Comparison of ENCODE assay signal across 10 mouse cellular contexts in the genomic region with DNA sequence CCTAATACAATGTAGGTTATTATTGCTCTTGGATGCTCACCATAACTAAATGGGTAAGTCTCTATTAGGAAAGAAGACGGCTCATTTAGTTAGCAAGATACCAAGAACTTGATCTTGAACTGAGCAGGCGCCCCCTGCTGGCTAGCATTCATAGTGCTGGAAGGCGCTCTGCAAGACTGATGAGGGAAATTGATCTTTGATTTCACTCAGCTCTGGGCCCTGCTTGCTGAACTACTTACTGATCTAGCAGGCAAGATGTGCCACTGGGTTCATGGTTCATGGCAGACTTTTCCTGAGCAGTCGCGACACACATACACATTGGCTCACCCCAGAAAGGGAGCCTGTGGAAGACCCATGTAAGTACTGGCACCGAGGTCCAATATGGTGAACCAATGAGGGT. TPM values are rescaled to one million over a fixed set of nuclear protein-coding genes. Genes with fewer than 3 reads are reported as not detected.
DNase-seq lines count a peak whose midpoint lies in the region; ATAC-seq lines count a peak whose summit lies in the region.
"Had no signal": no experiment of that assay in that cellular context is flagged by ENCODE, and none has a peak within 500 bp of the region (broad histone marks: within the 10 kb centered on the region; RNA-seq: fewer than 3 reads in every experiment).

No protein-coding gene starts in this region.

- peak; percentile 88 for DNase-seq in hindbrain, embryonic 11.5 days (ENCODE audit: low spot score)
- peak; percentile 90 for DNase-seq in adrenal gland, postnatal 10 days
- peak; percentile 86 for DNase-seq in embryonic facial prominence, embryonic 10.5 days (ENCODE audit: low spot score)
- peak; percentile 85 for DNase-seq in heart, postnatal 4 days
- DNase-seq in left cerebral cortex, postnatal 4 days, result peak; percentile 85
- DNase-seq in ovary, postnatal 36 days (ENCODE audit: low spot score), result peak; percentile 76
- peak; percentile 43 to 82 for DNase-seq in thymus, postnatal 10 days (ENCODE audit: low spot score in 2 of 2)

- H3K27me3 ChIP-seq in hindbrain, embryonic 11.5 days (ENCODE audit: control insufficient read depth, insufficient read depth, low read length), result no peaks in the 10 kb centered on the region
- no peaks in the 10 kb centered on the region for H3K27me3 ChIP-seq in hindbrain, embryonic 12.5 days
- H3K27me3 ChIP-seq in embryonic facial prominence, embryonic 10.5 days (replicated peaks; ENCODE audit: low read depth, poor library complexity, severe bottlenecking), result no peaks in the 10 kb centered on the region

- intact Hi-C loops in left cerebral cortex, postnatal 4 days (cut with DNase I), result loop anchor here (2.0 to 10.0 kb wide), 2 partner anchors 46 to 740 kb away; no protein-coding TSS in a partner anchor

- ATAC-seq in hindbrain, embryonic 11.5 days (ENCODE audit: low FRiP score), result no peak
- no peak for ATAC-seq in hindbrain, embryonic 12.5 days (ENCODE audit: low FRiP score)

- 38% methylated on average over 6 of the region's 6 CpGs for WGBS in hindbrain, embryonic 11.5 days
- 32% methylated on average over 6 of the region's 6 CpGs for WGBS in hindbrain, embryonic 12.5 days
- WGBS in embryonic facial prominence, embryonic 10.5 days, result 34% methylated on average over 6 of the region's 6 CpGs

- no peak overlapping the region for H3K4me2 ChIP-seq in hindbrain, embryonic 11.5 days (replicated peaks; ENCODE audit: low read depth, low read length)
- no peak overlapping the region for H3K4me2 ChIP-seq in hindbrain, embryonic 12.5 days (replicated peaks)

- H3K9me3 ChIP-seq in hindbrain, embryonic 11.5 days (ENCODE audit: control insufficient read depth, low read length), result no peaks in the 10 kb centered on the region
- no peaks in the 10 kb centered on the region for H3K9me3 ChIP-seq in hindbrain, embryonic 12.5 days (replicated peaks)
- no peaks in the 10 kb centered on the region for H3K9me3 ChIP-seq in embryonic facial prominence, embryonic 10.5 days

- no peaks in the 10 kb centered on the region for H3K36me3 ChIP-seq in hindbrain, embryonic 11.5 days (ENCODE audit: control insufficient read depth, insufficient read depth, low read length)
- H3K36me3 ChIP-seq in hindbrain, embryonic 12.5 days, result no peaks in the 10 kb centered on the region
- no peaks in the 10 kb centered on the region for H3K36me3 ChIP-seq in embryonic facial prominence, embryonic 10.5 days (replicated peaks)

- H3K9ac ChIP-seq in hindbrain, embryonic 11.5 days (ENCODE audit: low read depth, low read length), result no peak overlapping the region
- H3K9ac ChIP-seq in hindbrain, embryonic 12.5 days, result no peak overlapping the region

- H3K4me3 ChIP-seq in hindbrain, embryonic 11.5 days (ENCODE audit: low read depth, low read length), result no peak overlapping the region
- no peak overlapping the region for H3K4me3 ChIP-seq in hindbrain, embryonic 12.5 days
- H3K4me3 ChIP-seq in embryonic facial prominence, embryonic 10.5 days, result no peak overlapping the region
- H3K4me3 ChIP-seq: myocyte had no signal

- H3K27ac ChIP-seq in hindbrain, embryonic 11.5 days (ENCODE audit: low read depth, low read length), result no peak overlapping the region
- no peak overlapping the region for H3K27ac ChIP-seq in hindbrain, embryonic 12.5 days
- H3K27ac ChIP-seq in embryonic facial prominence, embryonic 10.5 days (replicated peaks), result no peak overlapping the region

- no peaks in the 10 kb centered on the region for H3K4me1 ChIP-seq in hindbrain, embryonic 11.5 days (replicated peaks; ENCODE audit: control insufficient read depth, insufficient read depth, low read length)
- H3K4me1 ChIP-seq in hindbrain, embryonic 12.5 days, result peaks cover 5% of the 10 kb centered on the region
- peaks cover 6% of the 10 kb centered on the region for H3K4me1 ChIP-seq in embryonic facial prominence, embryonic 10.5 days

RNA-seq across cellular contexts. Expression of a gene that starts 4.2 kb away (rescaled TPM):
- 84.4 and 91.4 TPM in 2 replicates for polyA plus RNA-seq in hindbrain, embryonic 11.5 days (2014; fragmentation: Nextera tagmentation; extraction: Ambion mirVana)
- 68.7 and 70.4 TPM in 2 replicates for polyA plus RNA-seq in hindbrain, embryonic 12.5 days (2016; fragmentation: Nextera tagmentation; extraction: Ambion mirVana)
- total RNA-seq in adrenal gland, postnatal 10 days (2021), result 100 to 1,000 TPM; 111 to 119 TPM
- polyA plus RNA-seq in embryonic facial prominence, embryonic 10.5 days (2016; fragmentation: Nextera tagmentation; extraction: Ambion mirVana), result 80.4 and 85.2 TPM in 2 replicates
- total RNA-seq in heart, postnatal 4 days (2021), result 10 to 100 TPM; 53.4 to 54.6 TPM
- total RNA-seq in left cerebral cortex, postnatal 4 days (2021), result 10 to 100 TPM; 35.2 to 38.2 TPM

RNA-seq across cellular contexts. Expression of a gene that starts 21.7 kb away (rescaled TPM):
- polyA plus RNA-seq in hindbrain, embryonic 11.5 days (2014; fragmentation: Nextera tagmentation; extraction: Ambion mirVana), result 0.20 and 0.28 TPM in 2 replicates
- polyA plus RNA-seq in hindbrain, embryonic 12.5 days (2016; fragmentation: Nextera tagmentation; extraction: Ambion mirVana), result 0.14 and 0.33 TPM in 2 replicates
- under 1 TPM in 1 of 2 experiments, not detected in 1; 0.42 TPM for total RNA-seq in adrenal gland, postnatal 10 days (2021)
- polyA plus RNA-seq in embryonic facial prominence, embryonic 10.5 days (2016; fragmentation: Nextera tagmentation; extraction: Ambion mirVana), result not detected in 2 replicates
- total RNA-seq in heart, postnatal 4 days (2021), result not detected
- under 1 TPM in 1 of 2 experiments, not detected in 1; 0.66 TPM for total RNA-seq in left cerebral cortex, postnatal 4 days (2021)
- total RNA-seq: common myeloid progenitor, adult 5-6 weeks had no signal
- polyA plus RNA-seq: myocyte had no signal

RNA-seq across cellular contexts. Expression of a gene that starts 36.0 kb away (rescaled TPM):
- polyA plus RNA-seq in hindbrain, embryonic 11.5 days (2014; fragmentation: Nextera tagmentation; extraction: Ambion mirVana), result 33.6 and 36.7 TPM in 2 replicates
- polyA plus RNA-seq in hindbrain, embryonic 12.5 days (2016; fragmentation: Nextera tagmentation; extraction: Ambion mirVana), result 34.9 and 40.5 TPM in 2 replicates
- 10 to 100 TPM; 24.3 to 29.1 TPM for total RNA-seq in adrenal gland, postnatal 10 days (2021)
- polyA plus RNA-seq in embryonic facial prominence, embryonic 10.5 days (2016; fragmentation: Nextera tagmentation; extraction: Ambion mirVana), result 28.9 and 29.5 TPM in 2 replicates
- total RNA-seq in heart, postnatal 4 days (2021), result 10 to 100 TPM; 32.6 to 36.5 TPM
- 100 to 1,000 TPM; 107 to 111 TPM for total RNA-seq in left cerebral cortex, postnatal 4 days (2021)
